Mouse (Mus musculus): Measurements from ENCODE around the gene Tldc1. TPM values are rescaled to one million over a fixed set of nuclear protein-coding genes. Genes with fewer than 3 reads are reported as not detected.

Gene Tldc1
- polyA plus RNA-seq (2014; fragmentation: Nextera tagmentation; extraction: Ambion mirVana): 10.2 and 12.9 TPM in 2 replicates

GRCm38 (mm10) chr8:119778263-119778662 is at the start of gene Tldc1:
Tldc1 (minus strand) TSS chr8:119778416.
- WGBS (ENCODE audit: insufficient replicate concordance): 0% methylated on average over 18 of the region's 18 CpGs
- Histone ChIP-seq H3K27me3 (ENCODE audit: control insufficient read depth, insufficient read depth, low read length) (no peaks in the 10 kb centered on the region), H3K4me3 (ENCODE audit: low read depth, low read length) (peak within 1 kb of the TSS; percentile 45), H3K4me1 (ENCODE audit: control insufficient read depth, insufficient read depth, low read length) (peaks cover 17% of the 10 kb centered on the region), H3K36me3 (ENCODE audit: control insufficient read depth, insufficient read depth, low read length) (no peaks in the 10 kb centered on the region), H3K9ac (ENCODE audit: low read depth, low read length) (peak within 1 kb of the TSS; percentile 78), H3K9me3 (replicated peaks; ENCODE audit: control insufficient read depth, low read length) (no peaks in the 10 kb centered on the region), H3K27ac (ENCODE audit: low read depth, low read length) (peak within 1 kb of the TSS; percentile 59), H3K4me2 (peak within 1 kb of the TSS; percentile 79)
- ATAC-seq (replicated peaks; ENCODE audit: insufficient number of reproducible peaks, low FRiP score, low TSS enrichment): peak; percentile 96

- Histone ChIP-seq H3K9ac (ENCODE audit: low read depth, low read length) (no peak overlapping the region), H3K4me2 (no peak overlapping the region), H3K9me3 (replicated peaks; ENCODE audit: control insufficient read depth, low read length) (no peaks in the 10 kb centered on the region), H3K4me3 (ENCODE audit: low read depth, low read length) (no peak overlapping the region), H3K27ac (ENCODE audit: low read depth, low read length) (no peak overlapping the region; the same call in 1 of the 2 replicates), H3K4me1 (ENCODE audit: control insufficient read depth, insufficient read depth, low read length) (peaks cover 68% of the 10 kb centered on the region), H3K27me3 (ENCODE audit: control insufficient read depth, insufficient read depth, low read length) (no peaks in the 10 kb centered on the region), H3K36me3 (ENCODE audit: control insufficient read depth, insufficient read depth, low read length) (no peaks in the 10 kb centered on the region)
- 42% methylated on average over 4 of the region's 4 CpGs for WGBS (ENCODE audit: insufficient replicate concordance)
- no peak for ATAC-seq (replicated peaks; ENCODE audit: insufficient number of reproducible peaks, low FRiP score, low TSS enrichment)
These were observed 49.5 kb upstream of the Tldc1 start for GRCm38 (mm10) chr8:119827721-119828153.

- Histone ChIP-seq H3K9ac (ENCODE audit: low read depth, low read length) (no peak overlapping the region), H3K4me2 (no peak overlapping the region), H3K36me3 (ENCODE audit: control insufficient read depth, insufficient read depth, low read length) (no peaks in the 10 kb centered on the region), H3K27ac (ENCODE audit: low read depth, low read length) (no peak overlapping the region), H3K9me3 (replicated peaks; ENCODE audit: control insufficient read depth, low read length) (no peaks in the 10 kb centered on the region), H3K4me1 (ENCODE audit: control insufficient read depth, insufficient read depth, low read length) (peaks cover 60% of the 10 kb centered on the region), H3K27me3 (ENCODE audit: control insufficient read depth, insufficient read depth, low read length) (no peaks in the 10 kb centered on the region), H3K4me3 (ENCODE audit: low read depth, low read length) (no peak overlapping the region)
- no peak for ATAC-seq (replicated peaks; ENCODE audit: insufficient number of reproducible peaks, low FRiP score, low TSS enrichment)
- 41% methylated on average over 5 of the region's 5 CpGs for WGBS (ENCODE audit: insufficient replicate concordance)
These were observed 48.8 kb upstream of the Tldc1 start for GRCm38 (mm10) chr8:119826982-119827381.

- Histone ChIP-seq H3K27ac (ENCODE audit: low read depth, low read length) (no peak overlapping the region), H3K36me3 (ENCODE audit: control insufficient read depth, insufficient read depth, low read length) (no peaks in the 10 kb centered on the region), H3K4me2 (no peak overlapping the region), H3K9me3 (replicated peaks; ENCODE audit: control insufficient read depth, low read length) (no peaks in the 10 kb centered on the region), H3K4me1 (ENCODE audit: control insufficient read depth, insufficient read depth, low read length) (peaks cover 52% of the 10 kb centered on the region), H3K4me3 (ENCODE audit: low read depth, low read length) (no peak overlapping the region), H3K9ac (ENCODE audit: low read depth, low read length) (no peak overlapping the region), H3K27me3 (ENCODE audit: control insufficient read depth, insufficient read depth, low read length) (no peaks in the 10 kb centered on the region)
- 60% methylated on average over 19 of the region's 19 CpGs for WGBS (ENCODE audit: insufficient replicate concordance)
- no peak for ATAC-seq (replicated peaks; ENCODE audit: insufficient number of reproducible peaks, low FRiP score, low TSS enrichment)
These were observed 47.9 kb upstream of the Tldc1 start for GRCm38 (mm10) chr8:119825950-119826730.

- Histone ChIP-seq H3K9me3 (replicated peaks; ENCODE audit: control insufficient read depth, low read length) (no peaks in the 10 kb centered on the region), H3K4me3 (ENCODE audit: low read depth, low read length) (no peak overlapping the region), H3K27me3 (ENCODE audit: control insufficient read depth, insufficient read depth, low read length) (no peaks in the 10 kb centered on the region), H3K4me2 (no peak overlapping the region), H3K9ac (ENCODE audit: low read depth, low read length) (no peak overlapping the region), H3K4me1 (ENCODE audit: control insufficient read depth, insufficient read depth, low read length) (peaks cover 39% of the 10 kb centered on the region), H3K36me3 (ENCODE audit: control insufficient read depth, insufficient read depth, low read length) (no peaks in the 10 kb centered on the region), H3K27ac (ENCODE audit: low read depth, low read length) (no peak overlapping the region)
- no peak for ATAC-seq (replicated peaks; ENCODE audit: insufficient number of reproducible peaks, low FRiP score, low TSS enrichment)
- WGBS (ENCODE audit: insufficient replicate concordance): 72% methylated on average over 11 of the region's 11 CpGs
These were observed 46.6 kb upstream of the Tldc1 start for GRCm38 (mm10) chr8:119824809-119825273.

- Histone ChIP-seq H3K9ac (ENCODE audit: low read depth, low read length) (no peak overlapping the region), H3K9me3 (replicated peaks; ENCODE audit: control insufficient read depth, low read length) (no peaks in the 10 kb centered on the region), H3K4me2 (no peak overlapping the region), H3K4me3 (ENCODE audit: low read depth, low read length) (no peak overlapping the region), H3K27ac (ENCODE audit: low read depth, low read length) (no peak overlapping the region), H3K36me3 (ENCODE audit: control insufficient read depth, insufficient read depth, low read length) (no peaks in the 10 kb centered on the region), H3K27me3 (ENCODE audit: control insufficient read depth, insufficient read depth, low read length) (no peaks in the 10 kb centered on the region), H3K4me1 (ENCODE audit: control insufficient read depth, insufficient read depth, low read length) (peaks cover 36% of the 10 kb centered on the region)
- ATAC-seq (replicated peaks; ENCODE audit: insufficient number of reproducible peaks, low FRiP score, low TSS enrichment): no peak
- 71% methylated on average over 4 of the region's 4 CpGs for WGBS (ENCODE audit: insufficient replicate concordance)
These were observed 45.9 kb upstream of the Tldc1 start for GRCm38 (mm10) chr8:119824100-119824499.

- no peak overlapping the region for H3K4me2 ChIP-seq
- no peaks in the 10 kb centered on the region for H3K9me3 ChIP-seq (replicated peaks; ENCODE audit: control insufficient read depth, low read length)
- no peak overlapping the region for H3K27ac ChIP-seq (ENCODE audit: low read depth, low read length)
- H3K27me3 ChIP-seq (ENCODE audit: control insufficient read depth, insufficient read depth, low read length): no peaks in the 10 kb centered on the region
- H3K4me3 ChIP-seq (ENCODE audit: low read depth, low read length): no peak overlapping the region
- no peaks in the 10 kb centered on the region for H3K36me3 ChIP-seq (ENCODE audit: control insufficient read depth, insufficient read depth, low read length)
- H3K4me1 ChIP-seq (ENCODE audit: control insufficient read depth, insufficient read depth, low read length): peaks cover 28% of the 10 kb centered on the region
- H3K9ac ChIP-seq (ENCODE audit: low read depth, low read length): no peak overlapping the region
- no peak for ATAC-seq (replicated peaks; ENCODE audit: insufficient number of reproducible peaks, low FRiP score, low TSS enrichment)
- 87% methylated on average over 9 of the region's 9 CpGs for WGBS (ENCODE audit: insufficient replicate concordance)
These were observed 45.1 kb upstream of the Tldc1 start for GRCm38 (mm10) chr8:119823278-119823677.

- Histone ChIP-seq H3K4me1 (ENCODE audit: control insufficient read depth, insufficient read depth, low read length) (peaks cover 12% of the 10 kb centered on the region), H3K27me3 (ENCODE audit: control insufficient read depth, insufficient read depth, low read length) (no peaks in the 10 kb centered on the region), H3K9ac (ENCODE audit: low read depth, low read length) (no peak overlapping the region), H3K9me3 (replicated peaks; ENCODE audit: control insufficient read depth, low read length) (no peaks in the 10 kb centered on the region), H3K4me3 (ENCODE audit: low read depth, low read length) (no peak overlapping the region), H3K36me3 (ENCODE audit: control insufficient read depth, insufficient read depth, low read length) (no peaks in the 10 kb centered on the region), H3K27ac (ENCODE audit: low read depth, low read length) (no peak overlapping the region), H3K4me2 (no peak overlapping the region)
- no peak for ATAC-seq (replicated peaks; ENCODE audit: insufficient number of reproducible peaks, low FRiP score, low TSS enrichment)
- WGBS (ENCODE audit: insufficient replicate concordance): 88% methylated on average over 6 of the region's 6 CpGs
These were observed 43.5 kb upstream of the Tldc1 start for GRCm38 (mm10) chr8:119821691-119822090.

GRCm38 (mm10) chr8:119819976-119820375 is 41.8 kb upstream of the Tldc1 start:
- no peak for ATAC-seq (replicated peaks; ENCODE audit: insufficient number of reproducible peaks, low FRiP score, low TSS enrichment)
- WGBS (ENCODE audit: insufficient replicate concordance): 82% methylated on average over 8 of the region's 8 CpGs
- Histone ChIP-seq H3K9ac (ENCODE audit: low read depth, low read length) (no peak overlapping the region), H3K27me3 (ENCODE audit: control insufficient read depth, insufficient read depth, low read length) (no peaks in the 10 kb centered on the region), H3K36me3 (ENCODE audit: control insufficient read depth, insufficient read depth, low read length) (no peaks in the 10 kb centered on the region), H3K27ac (ENCODE audit: low read depth, low read length) (no peak overlapping the region), H3K4me2 (no peak overlapping the region), H3K4me3 (ENCODE audit: low read depth, low read length) (no peak overlapping the region), H3K9me3 (replicated peaks; ENCODE audit: control insufficient read depth, low read length) (no peaks in the 10 kb centered on the region), H3K4me1 (ENCODE audit: control insufficient read depth, insufficient read depth, low read length) (no peaks in the 10 kb centered on the region; the same call in 1 of the 2 replicates)
